Mouse (Mus musculus) lung, postnatal 14 days (tissue): ENCODE data around the gene Garem2.
A peak's percentile ranks its signal among the peaks of the same experiment; 100 is the strongest.

Source experiments
- DNase-seq: peaks from one replicate; pipeline ENCODE4 v3.0.0; 2021

Gene Garem2

DNA sequence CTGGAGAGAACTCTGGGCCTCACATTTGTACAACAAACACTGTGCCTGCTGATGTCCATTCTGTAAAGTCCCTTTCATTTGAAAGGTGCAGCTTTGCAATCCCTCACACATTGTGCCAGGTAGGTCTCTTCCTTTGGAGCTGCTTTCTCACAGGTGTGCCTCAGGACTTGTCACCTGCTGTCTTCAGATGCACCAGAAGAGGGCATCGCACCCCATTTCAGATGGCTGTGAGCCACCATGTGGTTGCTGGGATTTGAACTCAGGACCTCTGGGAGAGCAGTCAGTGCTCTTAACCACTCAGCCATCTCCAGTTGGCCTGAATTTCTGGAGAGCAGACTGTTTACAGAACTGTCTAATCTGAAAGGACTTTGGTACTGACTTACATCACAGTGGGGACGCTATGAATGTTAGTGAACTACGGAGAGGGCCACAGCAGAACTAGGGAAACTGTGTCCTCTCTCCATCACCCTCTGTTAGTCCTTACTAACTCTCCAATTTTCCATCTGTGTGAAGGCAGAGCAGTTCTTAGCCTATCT, 7.6 kb downstream of the Garem2 start:
- DNase-seq, result no peak

DNA sequence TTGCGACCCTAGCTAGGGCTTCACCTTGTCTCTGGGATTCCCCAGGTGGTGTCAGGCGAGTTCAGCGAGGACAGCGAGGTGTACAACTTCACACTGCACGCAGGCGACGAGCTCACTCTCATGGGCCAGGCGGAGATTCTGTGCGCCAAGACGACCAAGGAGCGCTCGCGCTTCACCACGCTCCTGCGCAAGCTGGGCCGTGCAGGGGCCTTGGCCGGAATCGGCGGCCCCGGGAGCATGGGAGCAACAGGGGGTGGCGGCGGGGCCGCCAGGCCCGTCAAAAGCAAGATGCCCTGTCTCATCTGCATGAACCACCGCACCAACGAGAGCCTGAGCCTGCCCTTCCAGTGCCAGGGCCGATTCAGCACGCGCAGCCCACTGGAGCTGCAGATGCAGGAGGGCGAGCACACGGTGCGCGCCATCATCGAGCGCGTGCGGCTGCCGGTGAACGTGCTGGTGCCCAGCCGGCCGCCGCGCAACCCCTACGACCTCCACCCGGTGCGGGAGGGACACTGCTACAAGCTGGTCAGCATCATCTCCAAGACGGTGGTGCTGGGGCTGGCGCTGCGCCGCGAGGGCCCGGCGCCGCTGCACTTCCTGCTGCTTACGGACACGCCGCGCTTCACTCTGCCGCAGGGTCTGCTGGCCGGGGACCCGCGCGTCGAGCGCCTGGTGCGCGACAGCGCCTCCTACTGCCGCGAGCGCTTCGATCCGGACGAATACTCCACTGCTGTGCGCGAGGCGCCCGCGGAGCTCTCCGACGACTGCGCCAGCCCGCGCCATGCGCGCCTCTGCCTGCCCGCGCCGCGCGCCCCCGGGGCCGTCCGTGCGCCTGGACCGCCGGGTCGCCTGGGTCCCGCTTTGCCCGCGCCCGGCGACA, 9.2 kb downstream of the Garem2 start:
- peak; percentile 71 for DNase-seq

DNA sequence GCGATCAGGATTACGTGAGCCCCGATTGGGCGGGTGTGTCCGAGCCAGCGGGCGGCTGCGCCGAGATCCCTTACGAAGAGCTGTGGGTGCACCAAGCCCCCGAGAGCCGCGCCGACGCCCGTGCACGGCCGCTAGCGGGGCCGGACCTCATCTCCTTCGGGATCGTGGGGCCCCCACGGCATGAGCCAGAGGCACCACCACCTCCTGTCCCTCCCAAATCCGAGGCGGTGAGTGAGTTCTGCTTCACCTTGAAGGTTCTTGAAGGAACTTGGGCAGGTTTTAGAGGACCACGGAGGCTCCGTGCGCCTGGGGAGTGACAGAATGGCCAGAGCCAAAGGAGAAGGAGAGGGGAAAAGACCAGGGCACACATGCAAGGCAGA, 9.8 kb downstream of the Garem2 start:
- DNase-seq, result no peak

DNA sequence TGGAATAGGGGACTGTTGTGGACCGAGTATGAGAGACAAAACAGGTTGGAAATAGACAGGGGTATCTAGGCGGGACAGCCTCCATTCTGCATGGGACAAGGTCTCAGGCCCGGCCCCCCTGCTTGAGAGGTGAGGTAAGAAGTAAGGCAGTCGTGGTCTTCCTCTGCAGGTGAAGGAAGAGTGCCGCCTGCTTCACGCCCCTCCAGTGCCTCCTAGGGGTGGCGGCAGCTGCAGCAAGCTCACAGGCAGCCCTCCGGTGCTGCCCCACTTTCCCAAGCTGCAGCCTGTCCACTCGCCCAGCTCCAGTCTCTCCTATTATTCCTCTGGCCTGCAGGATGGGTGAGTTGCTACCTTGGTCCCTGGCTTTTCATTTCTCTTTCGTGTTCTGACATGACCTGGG, 10.8 kb downstream of the Garem2 start:
- no peak for DNase-seq

DNA sequence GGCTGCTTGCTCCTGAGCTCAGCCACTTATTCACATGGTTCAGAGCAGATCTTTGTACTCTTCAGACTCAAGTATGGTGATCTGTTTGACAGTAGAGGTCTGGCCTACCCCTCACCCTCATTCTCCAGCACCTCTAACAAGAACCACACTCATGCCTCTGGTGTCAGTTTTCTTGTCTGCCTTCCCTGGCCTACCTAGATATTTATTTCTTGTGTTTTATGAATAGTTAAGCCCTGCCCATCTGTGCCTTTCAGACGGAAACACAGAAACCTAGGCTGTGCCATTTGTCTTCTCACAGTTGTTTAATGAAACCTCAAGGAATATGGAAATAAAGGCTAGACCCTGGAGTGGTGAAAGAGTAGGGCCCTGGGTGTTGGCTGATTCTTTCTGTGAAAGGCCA, 13.1 kb downstream of the Garem2 start:
- DNase-seq, result no peak

DNA sequence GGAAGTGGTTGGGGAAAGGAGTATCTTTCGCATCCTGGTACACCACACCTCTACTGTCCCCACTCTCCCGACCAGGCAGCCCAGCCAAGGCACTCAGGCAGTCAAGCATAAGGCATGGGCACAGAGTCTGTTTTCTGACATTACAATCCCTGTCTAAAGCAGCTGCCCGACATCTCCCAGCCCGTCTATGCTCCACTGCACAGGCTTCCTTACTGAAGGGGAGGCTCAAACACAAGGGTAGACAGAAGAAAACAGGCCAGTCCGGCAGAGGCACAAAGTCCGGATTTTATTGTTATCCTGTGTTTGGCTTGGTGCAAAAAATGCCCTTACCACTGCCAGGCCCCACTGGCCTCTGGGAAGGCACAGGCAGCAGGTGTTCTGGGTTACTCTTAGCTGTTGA, 14.2 kb downstream of the Garem2 start:
- DNase-seq, result no peak

DNA sequence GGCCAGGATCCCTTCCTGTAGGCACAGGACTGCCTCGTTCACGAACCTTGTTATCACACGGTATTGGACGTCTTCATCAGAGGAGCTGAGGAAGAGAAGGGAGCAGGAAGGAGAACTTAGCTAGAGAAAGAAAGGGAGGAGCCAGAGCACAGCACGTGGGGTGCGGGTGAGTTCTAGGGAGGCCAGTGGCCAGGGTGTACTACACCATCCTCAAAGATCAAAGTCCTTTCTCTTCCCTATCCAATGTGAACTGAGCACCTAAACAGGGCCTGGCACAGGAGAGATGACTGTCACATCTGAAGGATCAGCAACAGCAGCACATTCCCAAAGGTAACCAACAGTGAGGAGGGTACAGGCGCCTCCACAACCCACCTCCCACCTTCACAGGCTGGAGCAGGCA, 15.1 kb downstream of the Garem2 start:
- DNase-seq, result no peak

DNA sequence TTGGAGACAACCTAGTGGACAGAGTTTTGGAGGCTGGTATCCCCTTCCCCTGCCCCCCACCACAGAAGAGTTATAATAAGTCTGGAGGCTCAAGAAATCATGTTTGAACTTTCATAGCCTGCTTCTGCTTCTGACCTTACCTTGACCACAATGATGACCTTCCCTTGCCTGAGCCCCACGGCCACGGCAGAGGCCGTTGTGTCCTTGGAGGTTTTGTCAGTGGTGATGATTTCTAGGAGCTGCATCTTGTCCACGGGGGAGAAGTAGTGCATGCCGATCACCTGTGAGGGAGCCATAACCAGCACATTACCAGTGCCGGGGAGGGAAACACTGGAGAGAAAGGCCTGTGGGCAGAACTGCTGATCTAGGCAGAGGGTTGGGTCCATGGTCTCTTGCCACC, 17.5 kb downstream of the Garem2 start:
- no peak for DNase-seq

DNA sequence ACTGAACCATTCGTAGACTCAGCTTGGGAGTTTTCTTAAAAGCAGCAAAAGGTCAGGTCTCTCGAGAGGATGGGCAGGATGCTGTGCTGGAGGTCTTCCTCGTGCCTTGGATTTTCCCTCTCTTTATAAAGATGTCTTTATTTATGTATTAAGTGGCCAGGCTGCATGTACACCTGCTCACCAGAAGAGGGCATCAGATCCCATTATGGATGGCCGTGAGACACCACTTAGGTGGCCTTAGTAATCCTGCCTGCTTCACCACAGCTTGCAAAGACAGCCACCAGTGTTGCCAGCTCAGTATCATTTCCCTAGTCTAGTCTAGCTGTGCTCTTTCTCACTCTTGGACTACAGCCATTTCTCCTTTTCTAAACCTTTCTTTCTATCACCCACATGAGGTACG, 20.6 kb downstream of the Garem2 start:
- DNase-seq, result peak; percentile 38

DNA sequence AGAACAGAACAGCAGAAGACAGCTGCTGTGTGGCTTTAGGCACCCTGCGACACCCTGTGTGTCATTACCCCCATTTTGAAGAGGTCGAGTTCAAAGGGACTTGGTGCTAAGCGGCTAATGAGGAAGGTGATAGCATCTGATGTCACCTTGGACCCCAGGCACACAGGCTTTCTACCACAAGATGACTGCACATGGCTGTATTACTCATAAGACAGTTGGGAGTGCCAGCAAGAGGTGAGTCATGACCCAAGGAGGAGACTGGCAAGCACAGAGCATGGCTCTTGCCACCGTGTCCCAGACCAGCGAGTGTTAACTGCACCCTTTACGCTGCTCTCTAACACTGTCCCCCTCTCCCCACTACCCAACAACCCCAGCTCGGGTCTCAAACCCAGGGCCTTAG, 21.8 kb downstream of the Garem2 start:
- DNase-seq, result no peak

DNA sequence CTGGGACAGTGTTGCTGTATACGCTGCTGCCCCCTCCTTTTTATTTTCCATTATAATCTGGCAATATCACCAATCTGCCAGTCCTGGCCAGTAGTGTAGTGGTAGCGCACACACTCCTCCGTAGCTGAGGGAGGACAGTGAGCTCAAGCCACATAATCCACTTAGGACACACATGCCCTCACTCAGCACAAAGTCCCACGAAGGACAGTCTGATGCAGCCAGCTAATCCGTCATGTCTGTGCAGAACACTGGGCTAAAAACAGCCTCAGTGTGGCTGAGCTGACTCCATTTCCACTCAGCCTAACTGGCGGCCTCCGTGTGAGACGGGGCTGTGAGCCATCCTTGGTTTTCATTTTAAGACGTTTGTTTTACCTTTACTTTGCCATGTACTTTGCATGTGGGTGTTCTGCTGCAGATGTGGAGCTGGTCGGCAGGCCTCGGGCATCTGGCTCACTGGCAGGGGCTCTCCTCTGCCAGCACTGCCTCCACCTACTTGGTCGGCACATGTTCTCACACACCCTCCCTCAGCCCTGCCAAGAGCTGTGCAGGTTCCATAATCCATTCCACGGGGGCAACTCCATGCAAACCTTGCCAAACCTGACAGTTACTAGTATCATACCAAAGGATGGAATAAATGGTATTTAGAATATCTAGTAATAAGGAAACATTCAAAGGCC, 23.1 kb downstream of the Garem2 start:
- DNase-seq, result no peak

DNA sequence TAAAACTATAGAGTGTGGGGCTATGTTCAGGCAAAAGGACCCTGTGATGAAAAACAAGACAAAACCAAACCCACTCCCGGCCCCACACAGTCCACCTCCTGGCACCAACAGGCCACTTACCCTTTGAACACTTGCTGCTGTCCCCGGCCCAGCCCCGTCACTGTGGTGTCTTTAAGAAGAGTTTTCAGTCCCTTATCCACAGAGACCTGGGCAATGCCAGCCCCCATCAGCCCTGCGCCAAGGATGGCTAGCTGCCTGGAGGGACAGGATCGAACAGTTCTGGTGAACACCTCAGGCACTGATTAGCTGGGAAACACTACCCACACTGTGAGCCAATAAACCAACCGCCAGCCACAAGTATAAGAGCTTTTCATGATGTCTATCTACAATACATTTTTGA, 23.7 kb downstream of the Garem2 start:
- no peak for DNase-seq

DNA sequence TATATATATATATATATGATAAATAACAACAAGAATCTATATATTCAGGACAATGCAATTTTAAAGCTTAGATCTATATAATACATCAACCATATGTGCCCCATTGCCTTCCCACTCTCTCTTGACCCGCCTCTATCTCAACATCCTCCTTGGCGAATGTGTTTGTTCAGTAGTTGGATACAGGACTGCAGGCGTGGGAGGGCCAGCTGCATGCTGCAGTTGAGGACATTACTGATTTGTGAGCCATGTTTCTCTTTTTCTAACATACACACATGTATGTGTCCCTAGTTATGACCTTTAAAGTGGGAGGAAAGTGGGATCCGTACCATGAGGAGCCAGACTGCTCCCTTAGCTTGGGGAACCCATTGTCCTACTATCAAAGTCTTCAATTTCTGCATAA, 26.3 kb downstream of the Garem2 start:
- DNase-seq, result no peak

DNA sequence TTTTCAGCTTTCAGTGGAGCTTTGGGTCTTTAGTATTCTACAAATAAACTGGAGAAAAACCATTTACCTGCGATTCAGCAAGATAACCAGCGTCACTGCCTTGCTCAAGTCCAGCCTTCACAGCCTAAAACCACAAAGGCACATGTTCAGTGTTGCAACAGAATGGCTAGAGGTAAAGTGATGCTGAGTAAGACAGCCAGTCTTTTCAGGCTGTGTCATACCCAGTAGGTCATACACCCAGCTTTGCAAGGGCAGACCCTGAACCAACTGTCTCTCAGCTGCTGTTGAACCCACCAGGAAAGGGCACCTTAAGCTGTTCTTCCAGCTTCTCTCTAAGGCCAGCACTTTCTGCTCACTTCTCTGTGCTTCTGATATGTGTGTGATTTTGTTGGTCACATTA, 27.2 kb downstream of the Garem2 start:
- DNase-seq, result no peak

DNA sequence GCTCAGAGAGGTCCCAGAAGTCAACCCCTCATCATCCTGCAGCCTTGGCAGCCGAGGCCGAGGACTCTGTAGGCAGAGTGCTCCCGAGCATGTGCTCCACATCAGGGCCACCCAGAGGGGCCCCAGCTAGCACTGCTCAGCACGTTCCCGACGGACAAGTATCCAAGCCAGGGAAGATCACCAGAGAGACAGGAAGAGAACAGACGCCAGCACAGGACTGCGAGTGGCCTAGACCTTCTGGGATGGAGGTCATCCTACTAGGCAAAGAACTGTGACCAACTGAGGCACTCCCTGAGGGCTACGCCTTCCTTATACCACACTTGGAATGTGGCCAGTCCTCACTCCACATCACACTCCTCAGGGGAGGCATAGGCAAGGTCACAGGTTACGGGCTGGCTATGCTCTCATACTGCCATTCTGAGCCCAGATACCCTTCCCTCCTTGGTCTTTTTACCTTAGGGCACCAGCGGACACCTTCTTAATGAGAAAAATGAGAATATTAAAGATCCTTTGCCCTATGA, 30.8 kb downstream of the Garem2 start:
- DNase-seq, result no peak

DNA sequence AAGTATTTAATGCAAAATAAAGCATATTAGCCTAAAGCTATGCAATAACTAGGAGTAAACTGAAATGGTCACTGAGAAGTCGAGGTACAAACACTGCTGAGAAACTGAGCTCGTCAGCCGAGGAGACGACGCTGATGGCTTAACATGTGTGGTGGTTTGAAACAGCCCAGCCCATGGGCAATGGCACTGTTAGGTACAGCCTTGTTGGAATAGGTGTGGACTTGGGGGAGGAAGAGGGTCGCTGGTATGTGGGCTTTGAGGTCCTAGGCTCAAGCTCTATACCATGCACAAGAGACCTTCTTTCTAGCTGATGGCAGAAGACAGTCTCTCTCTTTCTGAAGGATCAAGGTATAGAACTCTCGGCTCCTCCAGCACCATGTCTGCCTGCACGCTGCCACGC, 32.3 kb downstream of the Garem2 start:
- DNase-seq, result no peak

DNA sequence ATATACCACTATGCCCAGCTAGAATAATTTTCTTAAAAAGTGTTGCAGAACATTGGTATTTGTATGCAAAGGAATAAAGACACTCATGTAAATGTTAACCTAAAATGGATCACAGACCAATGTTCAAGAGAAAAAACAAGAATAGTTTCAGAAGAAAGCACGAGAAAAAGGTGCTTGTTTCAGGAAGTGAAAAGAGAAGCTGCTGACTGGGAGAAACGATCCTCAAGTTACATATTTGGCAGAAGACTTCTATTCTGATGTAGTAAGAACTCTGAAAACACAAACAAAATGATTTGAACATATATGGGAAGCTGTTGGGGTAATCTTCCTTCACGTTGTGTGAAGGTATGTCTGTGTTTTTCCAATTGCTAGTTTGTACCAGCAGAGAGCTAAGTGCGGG, 33.2 kb downstream of the Garem2 start:
- no peak for DNase-seq

DNA sequence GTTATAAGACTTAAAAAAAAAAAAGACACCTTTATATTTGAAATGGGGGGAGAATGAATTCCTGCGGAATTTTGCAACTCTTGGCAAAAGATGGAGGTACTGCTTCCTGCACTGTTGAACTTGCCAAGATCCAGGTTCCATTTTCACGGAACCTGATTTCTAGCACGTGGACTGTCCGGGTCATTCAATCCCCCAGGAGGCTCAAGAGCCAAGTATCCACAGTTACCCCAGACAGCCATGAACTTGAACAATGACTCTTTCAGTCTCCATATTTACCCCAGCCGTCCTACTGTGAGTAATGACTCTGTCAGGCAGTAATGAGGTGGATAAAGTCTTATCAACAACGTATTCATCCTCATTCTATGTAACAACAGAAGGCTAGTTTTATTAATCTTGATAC, 41.6 kb downstream of the Garem2 start:
- no peak for DNase-seq

DNA sequence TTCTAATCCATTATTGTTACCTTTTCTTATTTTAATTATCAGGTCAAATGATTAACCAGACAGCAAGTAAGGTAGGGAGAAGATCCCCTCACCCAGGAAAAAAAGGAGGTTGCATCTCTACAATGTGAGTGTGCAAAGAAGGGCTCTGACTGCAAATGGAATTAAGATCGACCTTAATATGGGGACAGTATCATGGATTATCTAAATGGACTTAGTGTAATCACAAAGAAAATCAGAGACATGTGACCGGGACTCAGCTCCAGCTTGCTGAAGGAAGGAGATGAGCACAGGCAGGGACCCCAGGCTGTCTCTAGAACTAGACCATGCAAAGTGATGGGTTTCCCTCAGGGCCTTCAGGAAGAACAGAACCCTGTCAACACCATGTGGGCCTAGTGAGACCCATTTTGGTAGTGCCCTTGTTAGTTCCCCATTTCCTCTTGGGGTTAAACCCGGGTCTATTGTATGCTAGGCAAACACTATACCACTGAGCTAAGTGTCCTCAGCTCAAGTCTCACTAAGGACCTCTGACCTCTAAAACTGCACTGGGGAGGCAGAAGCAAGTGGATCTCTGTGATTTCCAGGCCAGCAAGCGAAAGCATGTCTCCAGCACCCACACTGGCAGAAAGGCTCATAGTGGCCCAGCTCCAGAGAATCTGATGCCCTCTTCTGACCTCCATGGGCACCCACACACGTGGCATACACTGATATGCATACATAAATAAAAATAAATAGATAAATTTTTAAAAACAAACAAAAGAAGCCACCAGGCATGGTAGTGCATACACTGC, 43.4 kb downstream of the Garem2 start:
- DNase-seq, result no peak

DNA sequence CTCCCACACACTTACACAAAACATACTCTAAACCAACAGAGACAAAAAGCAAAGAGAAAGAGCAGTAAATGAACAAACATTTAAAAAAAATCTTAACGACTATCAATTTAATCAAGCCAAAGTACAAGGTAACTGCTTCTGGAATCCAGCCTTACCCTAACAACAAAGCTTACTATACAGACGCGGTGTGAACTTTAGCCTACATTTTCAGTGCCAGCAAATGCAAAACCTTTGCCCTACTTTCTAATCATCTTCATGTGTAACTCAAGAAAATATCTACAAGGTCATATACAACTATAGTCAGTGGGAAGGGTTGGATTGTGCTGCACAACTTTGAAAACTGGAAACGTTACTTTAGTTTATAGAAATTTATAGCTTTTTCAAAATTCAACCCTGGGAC, 47.0 kb downstream of the Garem2 start:
- no peak for DNase-seq

DNA sequence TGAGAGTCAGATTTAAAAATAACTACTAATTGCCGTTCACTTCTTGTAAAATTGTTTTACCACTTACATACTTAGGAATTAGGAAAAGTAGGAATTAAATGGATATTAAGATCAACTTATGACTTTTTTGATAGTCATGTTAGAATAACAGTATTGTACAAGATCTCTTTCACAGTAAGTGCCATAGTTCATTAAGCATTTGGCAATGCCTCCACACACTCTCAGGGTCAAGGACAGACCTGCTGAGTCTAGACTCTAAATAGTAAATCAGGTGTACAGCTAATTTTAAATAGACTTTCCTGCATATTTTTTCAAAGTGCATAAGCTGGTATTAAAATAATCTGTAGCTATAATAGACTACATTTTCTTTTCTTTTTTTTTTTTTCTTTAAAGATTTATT, 47.5 kb downstream of the Garem2 start:
- no peak for DNase-seq

DNA sequence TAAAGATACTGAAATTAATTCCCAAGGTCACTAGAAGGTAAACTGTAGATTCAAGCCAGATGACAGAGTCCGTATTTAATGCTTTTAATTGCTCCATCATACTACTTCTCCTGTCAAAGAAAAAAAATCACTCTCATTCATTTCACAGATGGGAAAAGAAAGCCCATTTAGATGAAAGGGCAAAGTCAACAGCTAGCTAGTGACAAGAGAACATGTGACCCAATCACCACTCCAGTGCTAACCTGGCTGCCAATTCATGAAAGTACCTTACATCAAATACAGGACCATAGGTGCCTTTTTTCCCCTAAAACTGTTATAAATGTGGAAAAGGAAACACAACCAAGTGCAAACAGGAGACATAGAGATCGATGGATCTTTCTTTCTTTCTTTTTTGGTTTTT, 48.3 kb downstream of the Garem2 start:
- DNase-seq, result no peak

DNA sequence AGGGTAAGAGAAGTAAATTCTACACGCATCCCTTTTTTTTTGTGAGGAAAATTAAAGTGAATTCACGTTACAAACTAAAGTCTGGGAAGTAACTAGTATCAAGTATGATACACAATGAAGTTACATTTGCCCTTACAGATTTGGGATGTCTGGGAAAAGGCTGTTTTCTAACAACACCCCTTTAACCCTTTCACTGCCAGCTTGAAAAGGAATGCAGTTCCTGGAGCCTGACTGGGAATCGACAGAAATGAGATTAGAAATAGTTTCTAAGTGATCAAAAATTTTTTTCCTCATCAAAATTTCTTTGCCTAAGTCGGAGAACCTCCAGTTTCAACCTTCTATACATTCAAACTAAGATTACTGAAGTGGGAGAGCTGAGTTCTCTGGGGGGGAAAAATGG, 49.1 kb downstream of the Garem2 start:
- DNase-seq, result no peak
